Mouse (Mus musculus) E14TG2a.4 (cell line): Measurements from ENCODE around the gene Vamp5.

Source experiments
- CTCF ChIP-seq: conservative IDR thresholded peaks from 2 replicates; pipeline ENCODE4 v1.5.1; 2014; ENCODE audit warnings: low read length
- NANOG ChIP-seq: IDR thresholded peaks from 2 replicates; pipeline ENCODE4 v1.6.1; 2014; ENCODE audit warnings: borderline replicate concordance, low read length, mixed read lengths

- TF ChIP-seq CTCF (no peak), NANOG (no peak)
These were observed 3.0 kb upstream of the Vamp5 start for GRCm38 (mm10) chr6:72383142-72383820.
